Mouse (Mus musculus) embryonic fibroblast, embryonic 13.5 days (primary cell): Measurements from ENCODE around the gene Zfp940. TPM values are rescaled to one million over a fixed set of nuclear protein-coding genes. Genes with fewer than 3 reads are reported as not detected.
A peak's percentile ranks its signal among the peaks of the same experiment; 100 is the strongest.

Experiments
- H3K27ac ChIP-seq: 2 replicates; pipeline ENCODE4 v1.5.1; 2012; ENCODE audit warnings: low read length, control low read depth, inconsistent platforms; ENCODE audit not compliant: insufficient read depth
- H3K4me1 ChIP-seq: 2 replicates; pipeline ENCODE4 v1.6.1; 2011; ENCODE audit warnings: low read length; ENCODE audit not compliant: control insufficient read depth, insufficient read depth
- H3K4me3 ChIP-seq: 2 replicates; pipeline ENCODE4 v1.5.1; 2011; ENCODE audit warnings: mild to moderate bottlenecking, control low read depth, low read length; ENCODE audit not compliant: insufficient read depth
- CTCF ChIP-seq: IDR thresholded peaks from 2 replicates; pipeline ENCODE4 v1.5.1; 2011; ENCODE audit warnings: mild to moderate bottlenecking, control low read depth, low read length, moderate library complexity, borderline replicate concordance; ENCODE audit not compliant: insufficient read depth
- POLR2A ChIP-seq: IDR thresholded peaks from 2 replicates; pipeline ENCODE4 v1.6.1; 2011; ENCODE audit warnings: low read depth, mild to moderate bottlenecking, control low read depth, low read length, moderate library complexity
- polyA plus RNA-seq: library from polyadenylated mRNA; stranded (reverse); fragments of >200 nt; gene quantifications from 2 replicates; pipeline ENCODE4 v1.2.4, GENCODE M21; 2011; ENCODE audit warnings: low read depth; ENCODE audit not compliant: missing spikeins, insufficient read length

The Zfp940 gene
- polyA plus RNA-seq, 1 experiment, result 5.2 TPM

GRCm38 (mm10) chr7:29844616-29845015 is 8.9 kb downstream of the Zfp940 start:
- H3K4me1 ChIP-seq, result no peaks in the 10 kb centered on the region
- TF ChIP-seq CTCF (no peak), POLR2A (no peak)
- H3K4me3 ChIP-seq, result no peak overlapping the region
- peak overlapping the region; percentile 90 for H3K27ac ChIP-seq

- TF ChIP-seq POLR2A, result no peak
- no peak for TF ChIP-seq CTCF
- H3K4me1 ChIP-seq, result no peaks in the 10 kb centered on the region
- H3K27ac ChIP-seq, result no peak overlapping the region
Measured at GRCm38 (mm10) chr7:29842105-29842504, 11.4 kb downstream of the Zfp940 start.

GRCm38 (mm10) chr7:29839256-29839655 is 14.2 kb downstream of the Zfp940 start:
- no peak overlapping the region for H3K27ac ChIP-seq
- H3K4me3 ChIP-seq, result no peak overlapping the region
- H3K4me1 ChIP-seq, result no peaks in the 10 kb centered on the region
- TF ChIP-seq POLR2A (no peak), CTCF (no peak)

More at GRCm38 (mm10) chr7:29842105-29842504, 11.4 kb downstream of the Zfp940 start:
- H3K4me3 ChIP-seq, result no peak overlapping the region

- Histone ChIP-seq H3K4me3 (no peak overlapping the region), H3K4me1 (no peaks in the 10 kb centered on the region), H3K27ac (no peak overlapping the region)
- TF ChIP-seq POLR2A (no peak), CTCF (no peak)
Measured at GRCm38 (mm10) chr7:29836816-29837215, 16.7 kb downstream of the Zfp940 start.

GRCm38 (mm10) chr7:29829804-29830203 is 23.7 kb downstream of the Zfp940 start:
- H3K27ac ChIP-seq, result no peak overlapping the region
- TF ChIP-seq POLR2A (no peak), CTCF (no peak)
- no peaks in the 10 kb centered on the region for H3K4me1 ChIP-seq
- H3K4me3 ChIP-seq, result no peak overlapping the region

- TF ChIP-seq CTCF (no peak), POLR2A (no peak)
- Histone ChIP-seq H3K4me3 (no peak overlapping the region), H3K4me1 (no peaks in the 10 kb centered on the region), H3K27ac (no peak overlapping the region)
Measured at GRCm38 (mm10) chr7:29828001-29828400, 25.5 kb downstream of the Zfp940 start.

GRCm38 (mm10) chr7:29818619-29819254 is 34.7 kb downstream of the Zfp940 start:
- TF ChIP-seq POLR2A (no peak), CTCF (no peak)
- Histone ChIP-seq H3K27ac (no peak overlapping the region), H3K4me1 (peaks cover 3% of the 10 kb centered on the region), H3K4me3 (peak overlapping the region; percentile 77)

GRCm38 (mm10) chr7:29815910-29816429 is 37.5 kb downstream of the Zfp940 start, which contains the start of gene Zfp790:
Gene Zfp790, plus strand, starts transcription at chr7:29816114.
- peak within 1 kb of the TSS; percentile 73 for H3K4me3 ChIP-seq
- H3K27ac ChIP-seq, result peak within 1 kb of the TSS; percentile 77
- H3K4me1 ChIP-seq, result peaks cover 3% of the 10 kb centered on the region
- no peak for TF ChIP-seq CTCF
- peak; percentile 90 for TF ChIP-seq POLR2A

- H3K27ac ChIP-seq, result 0 out of 2 replicates have a peak overlapping the region, but pooled peaks have one; percentile 10
- TF ChIP-seq POLR2A, result no peak; the same call in 1 of the 2 replicates
- no peak for TF ChIP-seq CTCF
- peak overlapping the region; percentile 64 for H3K4me3 ChIP-seq
- H3K4me1 ChIP-seq, result peaks cover 3% of the 10 kb centered on the region
Measured at GRCm38 (mm10) chr7:29815061-29815784, 38.2 kb downstream of the Zfp940 start.

GRCm38 (mm10) chr7:29814381-29814780 is 39.1 kb downstream of the Zfp940 start:
- H3K27ac ChIP-seq, result no peak overlapping the region
- H3K4me3 ChIP-seq, result no peak overlapping the region
- TF ChIP-seq CTCF (no peak), POLR2A (no peak)
- peaks cover 3% of the 10 kb centered on the region for H3K4me1 ChIP-seq
